Mouse (Mus musculus) left cerebral cortex, postnatal 4 days (tissue): Measurements from ENCODE around the gene Rcbtb2. TPM values are rescaled to one million over a fixed set of nuclear protein-coding genes. Genes with fewer than 3 reads are reported as not detected.
"Not testable (repeated sequence)": the region's sequence is repeated elsewhere in the genome, so short reads cannot be mapped to it uniquely, and the experiment has no call there.

ENCODE experiments used
- DNase-seq: peaks from one replicate; pipeline ENCODE4 v3.0.0-alpha.2; 2022
- intact Hi-C: fragments of 180-260 bp; cut with DNase I; formaldehyde crosslinking; loops from one replicate; pipeline ENCODE4 v1.15.1; 2025
- total RNA-seq, 2 experiments: library from RNA; stranded (reverse); gene quantifications; 2 replicates each; pipeline ENCODE4 v1.2.3; 2021

Gene Rcbtb2
- total RNA-seq, 2 experiments from 2014 or later, result 36.6 to 45.4 TPM

DNA sequence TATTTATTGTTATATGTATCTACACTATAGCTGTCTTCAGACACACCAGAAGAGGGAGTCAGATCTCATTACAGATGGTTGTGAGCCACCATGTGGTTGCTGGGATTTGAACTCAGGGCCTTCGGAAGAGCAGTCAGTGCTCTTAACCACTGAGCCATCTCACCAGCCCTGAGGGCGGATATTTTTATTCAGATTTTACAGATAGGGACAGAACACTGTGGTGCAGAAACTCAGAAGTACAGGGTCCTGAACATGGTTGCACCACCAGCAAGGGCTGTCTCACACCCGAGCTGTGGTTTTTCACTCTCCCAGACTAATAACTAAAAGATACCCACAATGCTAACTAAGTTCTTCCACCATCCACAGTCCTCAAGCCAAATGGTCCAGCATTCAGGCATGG lies 7.9 kb upstream of the Rcbtb2 start:
- DNase-seq, intact Hi-C loops: not testable (repeated sequence)

DNA sequence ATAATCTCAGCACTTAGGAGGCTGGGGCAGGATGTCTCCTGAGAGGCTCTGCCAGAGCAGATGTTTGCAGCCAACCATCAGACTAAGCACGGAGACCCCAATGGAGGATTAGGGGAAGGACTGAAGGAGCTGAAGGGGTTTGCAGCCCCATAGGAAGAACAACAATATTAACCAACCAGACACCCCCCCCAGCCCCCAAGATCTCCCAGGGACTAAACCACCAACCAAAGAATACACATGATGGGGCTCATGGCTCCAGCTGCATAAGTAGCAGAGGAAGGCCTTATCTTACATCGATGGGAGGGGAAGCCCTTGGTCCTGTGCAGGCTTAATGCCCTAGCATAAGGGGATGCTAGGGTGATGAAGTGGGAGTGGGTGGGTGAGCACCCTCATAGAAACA lies 6.5 kb upstream of the Rcbtb2 start:
- intact Hi-C loops, result no loop called here
- DNase-seq, result no peak

DNA sequence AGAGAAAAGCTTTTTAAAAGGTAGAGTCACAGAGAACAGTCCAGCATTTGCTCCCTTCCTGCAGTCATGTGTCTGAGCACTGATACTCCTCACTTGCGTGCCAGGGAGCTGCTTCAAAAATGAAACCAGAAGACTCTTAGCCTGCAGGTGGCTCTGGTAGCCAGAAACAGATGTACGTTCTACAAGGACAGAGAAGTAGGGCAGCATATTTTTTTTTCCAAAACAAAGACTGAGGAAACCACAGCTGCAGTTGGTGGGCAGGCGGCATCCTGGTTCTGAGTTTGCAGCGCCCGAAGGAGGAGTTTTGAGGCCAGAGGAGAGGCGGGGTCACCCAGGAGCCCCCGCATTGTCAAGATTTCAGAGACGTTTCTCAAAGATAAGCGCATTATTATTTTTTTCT lies 5.9 kb upstream of the Rcbtb2 start:
- intact Hi-C loops, result no loop called here
- DNase-seq, result no peak

DNA sequence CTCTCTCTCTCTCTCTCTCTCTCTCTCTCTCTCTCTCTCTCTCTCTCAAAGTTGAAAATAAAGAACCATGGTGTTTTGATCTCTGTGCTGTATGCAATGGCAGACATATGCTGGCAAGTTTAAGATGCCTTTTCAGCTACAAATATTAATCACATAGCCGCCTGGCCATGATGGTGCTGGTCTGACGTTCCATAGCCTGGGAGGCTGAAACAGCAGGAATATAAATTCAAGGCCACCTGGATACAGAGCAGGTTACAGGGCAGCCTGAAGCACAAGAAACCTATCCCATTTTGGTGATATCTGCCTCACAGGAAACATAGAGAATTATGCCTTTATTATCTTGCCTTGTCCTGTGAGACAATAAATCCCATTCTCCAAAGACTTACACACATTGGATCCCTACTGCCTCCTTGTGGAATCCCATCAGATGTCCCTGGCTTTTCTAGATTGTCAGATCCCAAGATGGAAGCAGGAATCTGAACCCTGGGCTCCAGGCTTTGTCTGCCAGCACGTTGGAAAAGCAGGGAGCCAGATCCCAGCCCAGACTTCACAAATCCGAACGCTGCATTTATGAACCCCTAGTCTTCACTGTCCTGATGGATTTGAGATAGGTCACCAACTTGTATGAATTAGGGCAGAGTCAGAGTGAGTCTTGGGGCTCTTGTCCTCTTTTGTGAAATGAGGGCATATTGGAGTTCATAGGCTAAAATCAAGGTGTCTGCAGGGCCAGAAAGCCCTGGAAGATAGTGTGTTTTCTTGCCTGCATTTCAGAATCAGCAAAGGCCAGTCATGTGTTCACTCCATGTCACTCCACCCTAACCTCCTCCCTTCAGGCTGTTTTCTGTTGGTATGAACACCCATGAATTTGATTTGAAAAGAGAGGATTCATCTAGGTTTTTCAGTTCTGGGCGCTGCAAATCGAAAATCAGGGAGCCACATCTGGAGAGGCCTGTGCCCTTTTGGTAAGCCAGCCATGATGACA lies 5.1 kb upstream of the Rcbtb2 start:
- intact Hi-C loops, result no loop called here
- DNase-seq, result no peak

DNA sequence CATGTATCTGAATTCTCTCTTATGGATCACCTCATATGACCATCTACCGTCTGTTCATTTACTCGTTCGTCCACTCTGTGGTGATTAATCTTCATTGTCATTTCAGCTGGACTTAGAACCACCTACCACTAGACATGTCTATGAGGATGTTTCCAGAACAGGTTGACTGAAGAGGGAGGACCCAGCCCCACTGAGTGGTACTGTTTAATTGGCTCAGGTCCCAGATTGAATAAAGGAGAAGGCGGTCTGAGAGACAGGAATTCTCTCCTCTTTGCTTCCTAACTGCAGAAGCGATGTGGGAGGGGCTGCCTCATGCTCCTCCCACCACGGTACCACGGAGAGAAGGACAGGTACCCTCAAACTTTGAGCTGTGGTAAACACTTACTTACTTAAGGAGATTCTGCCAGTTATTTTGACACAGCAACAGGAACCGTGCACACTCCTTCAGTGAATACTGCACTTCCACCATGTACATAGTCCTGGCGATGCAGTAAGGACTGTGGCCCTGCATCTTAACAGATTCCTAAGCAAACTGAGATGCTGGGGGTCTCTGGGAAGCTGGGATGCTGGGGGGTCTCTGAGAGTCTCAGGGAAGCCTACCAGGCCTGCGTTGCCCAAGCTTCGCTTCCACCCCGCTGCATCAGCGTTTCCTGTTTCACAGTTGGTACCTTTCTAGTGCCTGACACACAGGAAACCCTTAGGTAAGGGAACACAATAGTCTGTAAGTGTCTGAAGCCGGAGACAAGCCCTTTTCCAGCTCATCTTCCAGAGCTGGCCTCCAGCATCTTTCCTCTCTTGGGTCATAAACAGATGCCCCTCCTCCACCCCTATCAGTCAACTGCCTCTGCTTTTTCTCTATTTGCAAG lies 4.1 kb upstream of the Rcbtb2 start:
- no peak for DNase-seq
- intact Hi-C loops, result no loop called here

DNA sequence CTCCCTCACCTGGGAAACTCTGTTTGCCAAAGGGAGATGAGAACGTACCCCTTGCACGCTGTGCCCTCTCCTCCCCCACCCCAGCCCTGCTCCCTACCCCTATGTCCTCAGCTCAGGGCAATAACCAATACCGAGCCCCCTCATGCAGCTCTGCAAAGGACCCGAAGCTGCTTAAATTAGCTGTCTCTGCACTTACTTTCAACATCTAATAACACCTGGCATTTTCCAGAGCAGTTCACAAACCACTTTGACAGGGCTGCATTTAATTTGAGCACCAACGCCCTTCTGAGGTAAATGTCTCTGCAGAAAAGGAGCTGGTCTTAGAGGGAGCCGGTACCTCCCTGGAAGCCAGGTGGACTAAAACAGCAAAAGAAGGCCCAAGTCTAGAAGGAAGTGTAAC lies 3.4 kb upstream of the Rcbtb2 start:
- no peak for DNase-seq
- intact Hi-C loops, result no loop called here

DNA sequence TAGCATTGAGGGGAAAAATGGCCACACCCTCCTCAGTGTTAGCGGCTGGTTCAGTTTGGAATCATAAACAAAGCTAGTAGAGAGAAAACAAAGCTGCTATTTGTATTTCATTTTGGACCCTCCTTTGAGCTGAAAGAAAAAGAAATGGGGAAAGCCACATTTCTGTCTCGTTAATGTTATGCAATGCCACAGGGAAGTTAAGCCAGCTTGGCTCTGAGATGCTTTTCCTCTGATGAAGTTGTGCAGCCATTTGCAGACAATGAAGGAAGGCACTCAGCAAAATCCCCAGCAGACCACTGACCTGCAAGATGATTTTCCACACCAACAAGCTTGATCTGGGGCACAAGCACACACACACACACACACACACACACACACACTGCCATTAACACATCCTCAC lies 2.9 kb upstream of the Rcbtb2 start:
- intact Hi-C loops, result loop anchor here (5.0 kb wide), 1 partner anchor 147 kb away; no protein-coding TSS in a partner anchor
- DNase-seq, result no peak

DNA sequence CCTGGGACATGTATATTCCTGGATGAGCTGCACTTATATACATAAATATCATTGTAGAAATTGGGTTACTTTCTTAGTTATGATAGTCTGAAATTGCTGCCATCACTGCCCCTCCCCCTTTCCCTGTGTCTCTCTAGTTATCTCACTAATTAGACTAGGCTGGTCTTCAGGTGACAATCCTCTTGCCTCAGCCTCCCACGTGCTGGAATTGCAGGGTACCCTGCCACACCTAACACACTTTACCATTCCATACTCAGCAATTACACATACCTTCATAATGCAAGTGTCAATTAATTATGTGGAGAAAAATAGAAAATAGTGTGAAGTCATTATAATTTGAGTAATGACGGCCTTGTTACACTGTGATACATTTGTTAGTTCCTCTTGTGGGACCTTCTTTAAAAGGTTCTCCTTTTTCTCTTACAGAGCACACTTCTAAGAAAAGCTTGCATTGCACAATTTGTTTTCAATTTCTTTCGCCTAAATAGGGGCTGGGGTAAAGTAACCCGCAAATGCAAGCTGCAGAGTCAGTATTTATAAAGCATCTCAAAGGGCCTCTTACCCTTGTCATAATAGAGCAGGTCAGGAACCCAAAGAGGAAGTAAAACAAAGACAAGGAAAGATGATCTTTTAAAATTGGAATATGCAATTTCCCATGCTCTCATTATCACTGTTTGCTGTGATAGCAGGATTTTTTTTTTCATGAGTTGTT lies 470 bp upstream of the Rcbtb2 start:
- DNase-seq, result no peak
- intact Hi-C loops, result loop anchor here (5.0 kb wide), 1 partner anchor 145 kb away; no protein-coding TSS in a partner anchor

DNA sequence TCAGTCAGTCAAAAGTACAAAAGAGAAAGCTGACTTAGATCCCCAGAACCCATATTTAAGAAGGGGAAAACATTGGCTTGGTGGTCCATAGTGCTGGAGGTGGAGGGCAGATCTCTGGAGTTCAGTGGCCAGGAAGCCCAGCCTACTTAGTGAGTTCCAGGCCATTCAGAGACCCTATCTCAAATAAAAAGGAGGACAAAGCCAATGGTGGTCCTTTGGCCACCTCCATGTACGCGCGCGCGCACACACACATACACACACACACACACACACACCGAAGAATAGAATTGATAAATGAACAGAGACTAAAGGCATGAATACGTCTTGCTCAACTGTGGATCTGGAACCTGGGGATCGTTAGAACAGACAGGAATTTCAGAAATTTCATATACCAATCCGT lies 544 bp downstream of the Rcbtb2 start:
- intact Hi-C loops, result loop anchor here (5.0 kb wide), 1 partner anchor 144 kb away; no protein-coding TSS in a partner anchor
- DNase-seq, result no peak

DNA sequence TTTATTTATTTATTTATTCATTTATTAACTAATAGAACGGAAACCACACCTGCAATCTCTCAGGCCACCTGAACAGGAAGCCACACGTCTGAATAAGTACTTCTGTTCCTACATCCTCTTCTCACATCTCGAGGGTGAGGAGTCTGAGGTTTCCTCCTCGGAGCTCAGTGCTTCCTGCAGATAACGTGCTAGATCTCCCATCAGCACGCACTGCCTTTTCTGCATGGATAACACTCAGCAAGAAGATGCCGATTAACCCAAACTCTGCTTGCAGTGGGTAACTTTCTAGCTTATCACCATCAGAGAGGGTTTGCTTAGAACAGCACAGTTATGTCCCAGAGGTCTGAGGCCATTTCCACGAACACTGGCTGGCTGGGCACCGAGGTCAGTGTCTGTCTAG lies 949 bp downstream of the Rcbtb2 start:
- intact Hi-C loops, result loop anchor here (5.0 kb wide), 1 partner anchor 144 kb away; no protein-coding TSS in a partner anchor
- no peak for DNase-seq

DNA sequence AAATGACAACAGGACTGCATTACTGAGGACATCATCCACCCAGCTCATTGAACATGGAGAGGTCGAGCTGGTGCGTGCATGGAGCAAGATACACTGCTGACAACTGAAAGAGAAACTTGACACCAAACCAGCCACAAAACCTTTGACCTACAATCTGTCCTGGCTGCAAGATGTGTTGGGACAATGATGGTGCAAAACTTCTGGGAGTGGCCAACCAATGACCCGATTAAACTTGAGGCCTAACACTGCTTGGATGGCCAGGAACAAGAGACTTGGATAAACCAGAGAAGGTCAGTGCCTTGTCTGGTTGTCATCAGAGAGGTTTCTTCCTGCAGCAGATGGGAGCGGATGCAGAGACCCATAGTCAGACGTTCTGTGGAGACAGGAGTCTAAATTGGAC lies 7.7 kb downstream of the Rcbtb2 start:
- intact Hi-C loops, result no loop called here
- no peak for DNase-seq

DNA sequence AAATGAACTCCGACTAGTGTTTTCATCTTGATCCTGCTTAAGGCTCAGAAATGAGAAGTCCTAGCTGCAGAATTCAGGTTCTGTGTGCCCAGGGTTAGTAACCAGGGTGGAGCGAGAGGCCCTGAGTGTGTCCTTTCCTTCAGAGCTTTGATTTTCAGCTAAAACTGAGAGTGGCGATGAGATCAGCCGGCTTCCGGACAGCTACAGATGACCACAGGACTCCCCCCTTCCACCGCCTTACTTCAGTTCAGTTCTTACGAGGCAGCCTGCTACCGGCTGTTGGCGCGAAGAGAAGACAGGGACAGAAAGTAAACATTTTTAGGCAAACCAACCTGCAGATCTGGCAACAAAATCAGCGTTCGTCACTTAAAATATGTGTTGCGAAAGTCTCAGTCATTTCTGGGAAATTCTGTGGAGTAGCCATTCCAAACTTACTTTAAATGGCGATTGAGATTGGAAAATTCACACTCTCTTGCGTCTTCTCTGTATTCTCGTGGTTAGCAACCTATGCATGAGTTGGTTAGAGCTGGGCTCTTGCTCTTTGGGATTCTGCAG lies 9.1 kb downstream of the Rcbtb2 start:
- no peak for DNase-seq
- intact Hi-C loops, result no loop called here

DNA sequence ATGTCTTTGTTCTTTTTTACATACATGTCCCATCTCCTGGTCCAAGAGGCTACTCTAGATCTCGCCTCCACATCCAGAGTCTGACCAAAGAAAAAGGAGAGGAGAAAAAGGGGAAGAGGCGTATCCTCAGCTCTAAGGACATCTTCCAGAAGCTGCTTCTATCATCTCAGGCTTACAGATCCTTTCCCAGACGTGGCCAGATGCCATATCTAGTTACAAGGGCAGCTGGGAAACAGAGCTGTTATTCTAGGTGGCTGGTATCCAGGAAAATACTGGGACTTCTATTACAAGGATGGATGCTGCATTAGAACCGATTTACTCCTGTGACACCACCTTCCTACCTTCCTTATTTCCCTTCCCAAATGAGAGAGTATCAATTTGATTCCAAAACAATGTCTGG lies 9.9 kb downstream of the Rcbtb2 start:
- intact Hi-C loops, result no loop called here
- no peak for DNase-seq

DNA sequence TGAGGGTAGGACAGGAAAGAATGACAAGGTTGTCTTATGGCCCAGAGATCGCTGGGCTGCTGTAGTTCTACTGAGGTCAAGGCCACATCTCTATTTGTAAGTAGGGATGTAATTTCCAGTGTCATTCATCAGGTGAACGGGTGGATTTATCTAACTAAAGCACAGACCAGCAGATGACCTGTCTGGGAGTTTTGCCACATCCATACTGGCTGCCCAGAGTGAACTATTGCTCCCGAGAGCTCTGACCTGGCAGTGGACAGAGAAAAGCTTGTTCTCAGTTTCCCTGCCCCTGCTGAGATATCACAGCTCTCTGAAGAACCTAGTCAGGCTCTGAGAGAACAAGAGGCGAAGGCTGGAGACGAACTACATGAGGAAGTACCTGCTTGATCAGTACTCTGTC lies 14.4 kb downstream of the Rcbtb2 start:
- DNase-seq, result no peak
- intact Hi-C loops, result no loop called here

DNA sequence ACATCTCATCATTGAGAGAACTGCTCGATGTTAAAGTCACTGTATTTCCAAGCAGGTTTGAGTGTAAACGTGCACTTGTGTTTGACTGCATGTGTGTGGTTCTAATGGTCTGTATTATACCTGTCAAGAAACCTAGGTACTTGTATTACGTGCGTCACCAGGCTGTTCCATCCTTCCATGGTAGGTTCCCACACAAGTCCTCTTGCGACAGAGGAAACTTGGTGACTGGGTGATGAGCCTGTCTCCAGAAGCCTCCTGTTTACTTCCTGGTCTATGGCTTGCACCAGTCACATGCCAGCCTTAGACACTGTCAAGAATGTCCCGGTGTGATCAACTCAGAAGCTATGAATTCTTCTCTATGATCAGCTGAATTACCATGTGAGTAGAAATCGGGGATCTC lies 15.6 kb downstream of the Rcbtb2 start:
- intact Hi-C loops, result no loop called here
- DNase-seq, result no peak

DNA sequence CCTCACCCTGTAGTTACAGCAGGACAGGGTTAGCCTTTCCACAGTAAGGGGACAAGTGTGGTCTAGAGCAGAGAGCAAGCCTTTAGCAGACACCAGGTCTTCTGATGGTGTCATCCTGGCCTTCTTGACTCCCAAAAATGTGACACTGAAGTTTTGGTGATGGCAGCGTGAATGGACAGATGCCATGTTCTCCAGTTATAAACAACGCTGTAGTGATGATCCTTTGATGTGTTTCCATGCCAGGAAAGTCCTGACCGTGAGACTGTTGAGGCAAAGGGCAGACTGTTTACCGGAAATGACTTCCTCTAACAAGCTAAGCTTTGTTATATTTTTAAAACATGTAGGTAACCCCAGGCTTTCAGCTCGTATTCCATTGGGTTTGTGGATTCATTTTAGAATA lies 17.0 kb downstream of the Rcbtb2 start:
- no peak for DNase-seq
- intact Hi-C loops, result no loop called here

DNA sequence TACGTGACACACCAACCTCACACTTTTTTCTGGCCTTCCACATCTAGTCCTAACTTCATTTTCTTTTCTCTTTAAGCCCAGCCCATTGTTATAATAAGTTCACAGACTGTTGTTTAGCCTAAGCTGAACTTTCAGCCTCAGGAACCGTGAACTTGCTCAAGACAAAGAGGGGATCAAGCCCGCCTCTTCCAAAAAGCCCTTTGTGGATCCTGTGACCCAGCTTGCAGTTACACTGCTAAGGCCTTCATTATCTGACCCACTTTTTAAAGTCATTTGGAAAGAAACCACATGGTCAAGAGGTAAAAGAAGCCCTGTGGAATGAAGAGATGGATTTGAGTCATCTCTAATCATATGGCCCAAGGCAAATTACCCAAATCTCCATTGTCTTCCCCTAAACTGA lies 19.0 kb downstream of the Rcbtb2 start:
- DNase-seq, result no peak
- intact Hi-C loops, result no loop called here

DNA sequence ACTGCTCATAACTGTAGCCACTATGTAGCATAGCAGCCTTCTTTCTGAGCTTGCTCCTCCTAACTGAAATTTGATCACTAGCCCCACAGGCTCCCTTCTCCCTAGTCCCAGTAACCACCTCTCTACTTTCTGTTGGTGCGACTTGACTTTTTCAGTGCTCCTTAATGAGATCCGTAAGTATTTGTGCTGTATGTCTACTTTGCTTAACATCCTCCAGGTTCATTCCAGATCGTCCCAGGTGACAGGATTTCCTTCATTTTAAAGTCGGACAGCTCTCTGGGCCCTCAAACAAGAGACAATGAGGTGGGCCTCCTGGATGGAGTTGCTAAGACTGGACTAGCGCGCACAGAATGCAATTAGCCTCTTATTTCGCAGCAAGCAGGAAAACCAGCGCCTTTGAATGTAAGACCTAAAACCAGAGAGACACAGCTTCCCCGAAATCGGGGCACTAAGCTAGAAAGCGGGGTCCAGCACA lies 19.6 kb downstream of the Rcbtb2 start:
- intact Hi-C loops, result no loop called here
- DNase-seq, result no peak

DNA sequence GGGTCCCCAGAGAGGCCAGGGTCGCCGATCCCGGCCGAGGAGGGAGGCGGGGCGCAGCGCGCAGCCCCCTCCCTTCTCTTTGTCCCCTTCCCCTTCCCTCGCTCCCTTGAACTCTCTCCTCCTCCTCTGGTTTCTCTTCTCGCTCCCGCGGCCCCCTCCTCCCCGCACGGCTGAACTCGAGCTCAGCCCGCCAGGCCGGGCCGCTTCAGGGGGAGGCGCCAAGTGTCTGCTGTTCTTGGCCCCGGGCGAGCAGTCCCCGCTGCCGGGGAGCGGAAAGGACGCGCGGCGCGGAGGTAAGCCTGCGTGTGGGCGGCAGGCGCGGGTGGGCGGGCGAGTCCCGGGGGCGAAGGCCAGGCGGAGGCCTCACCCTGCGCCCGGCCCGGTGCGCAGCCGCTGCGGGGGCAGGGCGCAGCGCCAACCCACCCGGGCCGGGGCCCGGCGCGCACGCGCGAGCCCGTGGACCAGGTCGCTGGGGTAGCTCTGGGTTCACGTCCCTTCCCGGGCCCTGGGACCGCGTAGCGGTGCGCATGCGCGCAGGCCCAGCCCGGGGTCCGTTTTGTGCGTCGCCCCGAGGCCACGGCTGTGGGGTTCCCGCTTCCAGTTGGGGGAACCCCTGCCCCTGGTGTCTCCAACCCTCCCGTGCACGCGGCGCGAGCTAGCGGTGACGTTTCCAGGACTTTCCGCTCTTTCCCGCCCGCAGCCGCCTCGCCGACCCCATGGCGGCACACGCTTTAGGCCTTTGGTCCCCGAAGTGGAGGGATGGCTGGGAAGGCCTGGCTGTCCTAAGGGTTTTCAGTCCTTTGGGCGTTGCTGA lies 20.3 kb downstream of the Rcbtb2 start:
- intact Hi-C loops, result no loop called here
- DNase-seq, result peak; percentile 88
